Comparison of ENCODE assay signal across 8 mouse cellular contexts in the genomic region with DNA sequence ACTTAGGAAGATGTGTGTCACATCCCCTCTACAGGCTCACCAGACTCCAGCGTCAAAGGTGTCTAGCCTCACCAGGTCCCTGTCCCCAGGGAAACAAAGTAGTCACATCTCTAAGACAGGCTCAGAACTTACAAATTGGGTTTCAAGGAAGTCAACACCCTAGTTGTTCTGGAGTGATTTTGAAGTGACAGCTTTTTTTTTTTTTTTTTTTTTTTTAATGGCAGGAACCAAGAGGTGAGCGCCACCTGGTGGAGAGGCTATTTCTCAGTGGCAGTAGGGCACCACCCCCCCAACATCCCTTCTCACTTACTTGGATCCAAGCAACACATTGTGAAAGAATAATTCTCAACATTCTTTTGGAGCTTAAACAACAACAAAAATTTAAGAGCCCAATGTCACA. TPM values are rescaled to one million over a fixed set of nuclear protein-coding genes. Genes with fewer than 3 reads are reported as not detected.
DNase-seq lines count a peak whose midpoint lies in the region; ATAC-seq lines count a peak whose summit lies in the region.
"Had no signal": no experiment of that assay in that cellular context is flagged by ENCODE, and none has a peak within 500 bp of the region (broad histone marks: within the 10 kb centered on the region; RNA-seq: fewer than 3 reads in every experiment).

No protein-coding gene starts in this region.

- H3K4me1 ChIP-seq in neural tube, embryonic 15.5 days: no peaks in the 10 kb centered on the region

- no peak overlapping the region for H3K4me3 ChIP-seq in neural tube, embryonic 15.5 days (replicated peaks)

- no peak overlapping the region for H3K27ac ChIP-seq in neural tube, embryonic 15.5 days (replicated peaks)

- H3K9me3 ChIP-seq in neural tube, embryonic 15.5 days (replicated peaks): no peaks in the 10 kb centered on the region

- H3K9ac ChIP-seq in neural tube, embryonic 15.5 days (replicated peaks): no peak overlapping the region

- H3K4me2 ChIP-seq in neural tube, embryonic 15.5 days: no peak overlapping the region

- 50% methylated on average over 2 of the region's 2 CpGs for WGBS in neural tube, embryonic 15.5 days

- peak; percentile 32 for DNase-seq in neural tube, embryonic 10.5 days (ENCODE audit: extremely low spot score, low spot score)
- DNase-seq in adrenal gland, adult 18-20 months (ENCODE audit: low spot score in 2 of 2): peak; percentile 64 to 76
- DNase-seq in embryo, embryonic 11 days: peak; percentile 60
- DNase-seq in kidney, postnatal 14 days: peak; percentile 78
- DNase-seq in lung, postnatal 14 days: peak; percentile 88
- peak; percentile 62 to 87 for DNase-seq in spleen, postnatal 4 days (ENCODE audit: low spot score in 2 of 2)

- no peaks in the 10 kb centered on the region for H3K36me3 ChIP-seq in neural tube, embryonic 15.5 days

- no peak for ATAC-seq in neural tube, embryonic 15.5 days (ENCODE audit: low FRiP score)

- H3K27me3 ChIP-seq in neural tube, embryonic 15.5 days (replicated peaks): no peaks in the 10 kb centered on the region

RNA-seq across cellular contexts. Expression of a gene that starts 59.2 kb away (rescaled TPM):
- polyA plus RNA-seq in neural tube, embryonic 15.5 days (2015; fragmentation: Nextera tagmentation; extraction: Ambion mirVana): not detected in 2 replicates
- not detected for total RNA-seq in adrenal gland, adult 18-20 months (2021)
- total RNA-seq: hematopoietic stem cell, adult 5-6 weeks had no signal

Comparison
In these comparisons a context has a peak if more than half of its experiments do, and no peak if none do; other contexts are left out.
1. DNase-seq: peak in every context shown above with its lines; median percentile 88 in lung, postnatal 14 days; 78 in kidney, postnatal 14 days; 74 in spleen, postnatal 4 days; 70 in adrenal gland, adult 18-20 months; 60 in embryo, embryonic 11 days; 32 in neural tube, embryonic 10.5 days.